Comparison of ENCODE assay signal across 14 mouse cellular contexts in the genomic region with DNA sequence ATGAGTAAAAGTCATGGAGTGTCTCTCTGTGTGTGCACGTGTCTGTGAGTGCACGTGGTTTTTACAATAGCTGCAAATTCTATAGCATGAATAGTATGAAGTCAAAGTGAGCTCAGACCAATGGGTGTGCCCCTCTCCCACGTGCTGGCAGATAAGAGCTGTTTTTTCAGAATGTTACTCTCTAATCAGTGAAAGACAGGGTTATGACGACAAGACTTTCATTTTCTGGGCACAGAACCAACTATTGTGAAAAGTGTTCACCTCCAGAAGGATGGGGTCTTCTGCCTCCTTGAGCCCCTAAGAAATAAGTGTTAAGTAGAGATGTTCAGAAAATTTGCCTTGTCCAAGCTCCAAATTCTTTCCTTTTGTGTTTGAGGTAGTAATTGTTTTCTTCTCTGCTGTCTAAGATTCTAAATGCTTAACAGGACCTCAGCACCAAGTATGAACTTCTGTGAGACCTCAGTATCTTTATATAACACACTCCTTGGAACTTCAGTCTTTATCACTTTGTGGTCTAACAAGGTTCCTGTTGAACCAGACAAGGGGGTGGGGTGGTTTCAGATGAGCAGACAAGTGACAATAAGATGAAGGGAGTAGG.
DNase-seq lines count a peak whose midpoint lies in the region; ATAC-seq lines count a peak whose summit lies in the region.
"Had no signal": no experiment of that assay in that cellular context is flagged by ENCODE, and none has a peak within 500 bp of the region (broad histone marks: within the 10 kb centered on the region; RNA-seq: fewer than 3 reads in every experiment).

No protein-coding gene starts in this region.

- H3K4me2 ChIP-seq in kidney, embryonic 15.5 days: no peak overlapping the region
- H3K4me2 ChIP-seq in kidney, embryonic 14.5 days (replicated peaks; ENCODE audit: low read depth, low read length): no peak overlapping the region
- H3K4me2 ChIP-seq in liver, embryonic 11.5 days: peak overlapping the region; percentile 51
- no peak overlapping the region for H3K4me2 ChIP-seq in stomach, embryonic 15.5 days
- H3K4me2 ChIP-seq: hindbrain, embryonic 15.5 days; midbrain, embryonic 13.5 days had no signal

- H3K4me1 ChIP-seq in kidney, embryonic 15.5 days: no peaks in the 10 kb centered on the region
- H3K4me1 ChIP-seq in kidney, embryonic 14.5 days (ENCODE audit: control insufficient read depth, insufficient read depth, low read length): no peaks in the 10 kb centered on the region
- peaks cover 13% of the 10 kb centered on the region for H3K4me1 ChIP-seq in liver, embryonic 11.5 days (replicated peaks; ENCODE audit: control insufficient read depth, insufficient read depth, low read length)
- no peaks in the 10 kb centered on the region for H3K4me1 ChIP-seq in stomach, embryonic 15.5 days
- H3K4me1 ChIP-seq: hindbrain, embryonic 15.5 days; midbrain, embryonic 13.5 days had no signal

- H3K36me3 ChIP-seq in kidney, embryonic 15.5 days: no peaks in the 10 kb centered on the region
- no peaks in the 10 kb centered on the region for H3K36me3 ChIP-seq in kidney, embryonic 14.5 days (ENCODE audit: control insufficient read depth, insufficient read depth, low read length)
- H3K36me3 ChIP-seq in liver, embryonic 11.5 days (ENCODE audit: control insufficient read depth, insufficient read depth, low read length): no peaks in the 10 kb centered on the region
- no peaks in the 10 kb centered on the region for H3K36me3 ChIP-seq in stomach, embryonic 15.5 days
- H3K36me3 ChIP-seq: forebrain, embryonic 10.5 days; hindbrain, embryonic 15.5 days; midbrain, embryonic 13.5 days had no signal

- no peak overlapping the region for H3K4me3 ChIP-seq in kidney, embryonic 15.5 days (replicated peaks)
- no peak overlapping the region for H3K4me3 ChIP-seq in kidney, embryonic 14.5 days (ENCODE audit: low read length)
- no peak overlapping the region for H3K4me3 ChIP-seq in liver, embryonic 11.5 days (ENCODE audit: low read depth, low read length)
- no peak overlapping the region for H3K4me3 ChIP-seq in stomach, embryonic 15.5 days (replicated peaks)
- H3K4me3 ChIP-seq: forebrain, embryonic 10.5 days; hindbrain, embryonic 15.5 days; midbrain, embryonic 13.5 days had no signal

- no peak overlapping the region for H3K9ac ChIP-seq in kidney, embryonic 15.5 days
- H3K9ac ChIP-seq in kidney, embryonic 14.5 days (ENCODE audit: low read depth, low read length): no peak overlapping the region
- H3K9ac ChIP-seq in liver, embryonic 11.5 days (ENCODE audit: low read depth, low read length): no peak overlapping the region; the same call in 1 of the 2 replicates
- H3K9ac ChIP-seq in stomach, embryonic 15.5 days: no peak overlapping the region
- H3K9ac ChIP-seq: hindbrain, embryonic 15.5 days; midbrain, embryonic 13.5 days had no signal

- ATAC-seq in kidney, embryonic 15.5 days (replicated peaks; ENCODE audit: low FRiP score): peak; percentile 82
- no peak for ATAC-seq in kidney, embryonic 14.5 days (ENCODE audit: low FRiP score, low TSS enrichment)
- ATAC-seq in liver, embryonic 11.5 days (replicated peaks; ENCODE audit: low FRiP score): peak; percentile 95
- peak; percentile 87 for ATAC-seq in stomach, embryonic 15.5 days (ENCODE audit: insufficient read depth, low FRiP score, low read depth)
- no peak; the same call in 1 of the 2 replicates for ATAC-seq in granulocyte monocyte progenitor cell, adult 5-6 weeks (replicated peaks; ENCODE audit: poor library complexity, severe bottlenecking)
- ATAC-seq: midbrain, embryonic 13.5 days had no signal

- DNase-seq in c-Kit-positive CD71-negative TER-119-negative erythroid progenitor cells, embryonic 14.5 days (ENCODE audit: low read depth): peak; percentile 48
- peak; percentile 43 for DNase-seq in liver, embryonic 11.5 days (ENCODE audit: low spot score)
- no peak for DNase-seq in gastrocnemius, postnatal 4 days (ENCODE audit: low spot score in 2 of 2)
- no peak for DNase-seq in lung, postnatal 36 days
- DNase-seq: right cerebral cortex, postnatal 25 days; thymus, postnatal 25 days had no signal

- 66% methylated on average over 4 of the region's 4 CpGs for WGBS in kidney, embryonic 15.5 days
- 66% methylated on average over 4 of the region's 4 CpGs for WGBS in kidney, embryonic 14.5 days
- WGBS in liver, embryonic 11.5 days: 27% methylated on average over 4 of the region's 4 CpGs
- WGBS in stomach, embryonic 15.5 days: 46% methylated on average over 4 of the region's 4 CpGs

- H3K9me3 ChIP-seq in kidney, embryonic 15.5 days (replicated peaks): no peaks in the 10 kb centered on the region
- no peaks in the 10 kb centered on the region for H3K9me3 ChIP-seq in kidney, embryonic 14.5 days (ENCODE audit: control insufficient read depth, low read length)
- H3K9me3 ChIP-seq in liver, embryonic 11.5 days (ENCODE audit: control insufficient read depth, low read length): no peaks in the 10 kb centered on the region
- no peaks in the 10 kb centered on the region for H3K9me3 ChIP-seq in stomach, embryonic 15.5 days
- H3K9me3 ChIP-seq: forebrain, embryonic 10.5 days; hindbrain, embryonic 15.5 days; midbrain, embryonic 13.5 days had no signal

- no peaks in the 10 kb centered on the region for H3K27me3 ChIP-seq in kidney, embryonic 15.5 days
- no peaks in the 10 kb centered on the region for H3K27me3 ChIP-seq in kidney, embryonic 14.5 days (ENCODE audit: control insufficient read depth, insufficient read depth, low read length)
- no peaks in the 10 kb centered on the region for H3K27me3 ChIP-seq in liver, embryonic 11.5 days (replicated peaks; ENCODE audit: control insufficient read depth, insufficient read depth, low read length)
- no peaks in the 10 kb centered on the region for H3K27me3 ChIP-seq in stomach, embryonic 15.5 days (replicated peaks)
- H3K27me3 ChIP-seq: CH12.LX; hindbrain, embryonic 15.5 days; midbrain, embryonic 13.5 days had no signal

- H3K27ac ChIP-seq in kidney, embryonic 15.5 days: no peak overlapping the region
- H3K27ac ChIP-seq in kidney, embryonic 14.5 days (ENCODE audit: low read depth, low read length): no peak overlapping the region
- H3K27ac ChIP-seq in liver, embryonic 11.5 days (ENCODE audit: low read depth, low read length): peak overlapping the region; percentile 91
- no peak overlapping the region for H3K27ac ChIP-seq in stomach, embryonic 15.5 days
- H3K27ac ChIP-seq: hindbrain, embryonic 15.5 days; midbrain, embryonic 13.5 days had no signal

Comparison
In these comparisons a context has a peak if more than half of its experiments do, and no peak if none do; other contexts are left out.
1. ATAC-seq: peak in kidney, embryonic 15.5 days (single experiment), liver, embryonic 11.5 days (single experiment) and stomach, embryonic 15.5 days (single experiment); none in kidney, embryonic 14.5 days (single experiment) and granulocyte monocyte progenitor cell, adult 5-6 weeks (single experiment).
2. DNase-seq: peak in c-Kit-positive CD71-negative TER-119-negative erythroid progenitor cells, embryonic 14.5 days (single experiment) and liver, embryonic 11.5 days (single experiment); none in gastrocnemius, postnatal 4 days (0 of 2) and lung, postnatal 36 days (single experiment).